Mouse (Mus musculus): ENCODE measurements around the gene Ddb1. TPM values are rescaled to one million over a fixed set of nuclear protein-coding genes. Genes with fewer than 3 reads are reported as not detected.

Gene Ddb1
- polyA plus RNA-seq, 1 experiment from 2014 or later, result 338 TPM

DNA sequence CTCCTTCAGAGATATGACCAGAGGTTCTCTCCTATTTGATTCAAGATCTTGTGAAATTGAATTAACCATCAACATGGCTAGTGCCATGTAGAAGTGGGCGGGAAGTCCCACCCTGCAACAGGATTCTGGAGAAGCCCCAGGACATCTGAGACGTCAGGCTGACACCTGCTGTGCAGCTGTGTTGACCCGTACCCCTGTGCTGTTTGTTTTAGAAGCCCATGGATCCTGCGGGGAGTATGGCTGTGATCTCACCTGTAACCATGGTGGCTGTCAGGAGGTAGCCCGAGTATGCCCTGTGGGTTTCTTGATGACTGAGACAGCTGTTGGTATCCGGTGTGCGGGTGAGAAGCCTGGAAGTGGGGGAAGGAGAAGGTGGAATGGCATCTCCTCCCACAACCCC lies 32.7 kb downstream of the Ddb1 start:
- 53% methylated on average over 7 of the region's 7 CpGs for WGBS
- Histone ChIP-seq H3K9me3 (replicated peaks) (no peaks in the 10 kb centered on the region), H3K36me3 (no peaks in the 10 kb centered on the region), H3K27me3 (no peaks in the 10 kb centered on the region), H3K4me1 (peaks cover 21% of the 10 kb centered on the region), H3K4me2 (replicated peaks) (no peak overlapping the region), H3K27ac (replicated peaks) (no peak overlapping the region), H3K4me3 (replicated peaks) (no peak overlapping the region), H3K9ac (no peak overlapping the region)
- ATAC-seq (ENCODE audit: insufficient number of reproducible peaks, low FRiP score, low TSS enrichment, low read depth), result no peak

DNA sequence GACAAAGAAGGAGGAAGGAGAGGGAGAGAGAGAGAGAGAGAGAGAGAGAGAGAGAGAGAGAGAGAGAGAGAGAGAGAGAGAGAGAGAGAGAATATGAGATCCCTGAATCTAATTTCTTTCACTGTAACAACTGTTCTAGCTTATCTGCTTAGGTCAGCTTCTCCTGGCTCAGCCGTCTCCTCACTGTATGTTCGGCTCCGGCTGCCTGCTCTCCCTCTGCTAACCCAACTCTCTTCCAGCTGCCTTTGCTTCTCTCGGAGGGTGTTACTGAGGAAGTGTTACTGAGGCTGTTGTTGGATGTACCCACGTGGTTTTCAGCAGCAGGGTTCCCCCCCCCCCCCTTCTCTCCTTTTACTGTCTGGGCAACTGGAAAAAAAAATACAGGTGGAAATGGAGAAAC lies 35.0 kb downstream of the Ddb1 start:
- 11% methylated on average over 5 of the region's 5 CpGs for WGBS
- Histone ChIP-seq H3K4me2 (replicated peaks) (peak overlapping the region; percentile 31; the same call in 1 of the 2 replicates), H3K36me3 (no peaks in the 10 kb centered on the region), H3K4me3 (replicated peaks) (0 out of 2 replicates have a peak overlapping the region, but pooled peaks have one; percentile 4), H3K4me1 (peaks cover 5% of the 10 kb centered on the region), H3K27me3 (no peaks in the 10 kb centered on the region), H3K9ac (no peak overlapping the region), H3K27ac (replicated peaks) (no peak overlapping the region), H3K9me3 (replicated peaks) (no peaks in the 10 kb centered on the region)
- ATAC-seq (ENCODE audit: insufficient number of reproducible peaks, low FRiP score, low TSS enrichment, low read depth), result no peak

DNA sequence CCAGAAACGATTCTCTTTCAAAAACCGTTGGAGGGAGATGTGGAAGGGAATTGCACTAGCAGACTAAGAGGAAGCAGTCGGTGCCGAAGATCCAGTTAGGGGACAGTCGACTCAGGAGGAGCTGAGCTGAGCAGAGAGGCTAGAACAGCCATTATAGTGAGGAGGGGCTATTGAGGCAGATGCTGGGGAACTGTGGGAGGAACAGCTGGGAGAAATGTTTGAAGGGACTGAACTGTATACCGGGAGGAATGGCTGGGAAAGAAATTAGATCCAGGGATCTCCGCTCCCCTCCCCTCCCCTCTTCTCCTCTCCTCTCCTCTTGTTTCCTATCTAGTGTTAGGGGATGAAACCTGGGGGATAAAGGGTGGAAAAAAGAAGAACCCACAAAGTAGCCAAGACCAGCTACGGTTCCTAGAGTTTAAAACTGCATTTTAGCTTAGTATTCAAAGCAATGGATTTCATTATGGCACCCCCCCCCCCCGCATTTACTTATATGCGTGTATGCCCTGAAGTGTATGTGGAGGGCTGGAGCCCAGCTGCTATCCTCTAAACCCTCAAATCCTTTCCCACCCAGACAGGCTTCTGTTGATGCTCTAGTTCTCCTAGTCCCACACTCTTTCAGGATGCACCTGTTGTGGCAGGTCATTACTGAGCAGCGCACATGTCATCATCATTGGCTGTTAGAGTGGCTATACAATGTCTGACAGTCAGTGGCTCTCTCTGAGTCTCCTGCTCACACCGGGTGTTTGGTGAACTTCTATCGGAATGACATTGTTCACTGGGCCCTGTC lies 35.7 kb downstream of the Ddb1 start:
- no peak overlapping the region for H3K9ac ChIP-seq
- ATAC-seq (ENCODE audit: insufficient number of reproducible peaks, low FRiP score, low TSS enrichment, low read depth), result peak; percentile 61
- 30% methylated on average over 13 of the region's 13 CpGs for WGBS
- H3K4me3 ChIP-seq (replicated peaks), result 0 out of 2 replicates have a peak overlapping the region, but pooled peaks have one; percentile 4
- H3K27me3 ChIP-seq, result no peaks in the 10 kb centered on the region
- H3K27ac ChIP-seq (replicated peaks), result peak overlapping the region; percentile 60
- no peaks in the 10 kb centered on the region for H3K9me3 ChIP-seq (replicated peaks)
- H3K36me3 ChIP-seq, result no peaks in the 10 kb centered on the region
- no peaks in the 10 kb centered on the region for H3K4me1 ChIP-seq
- peak overlapping the region; percentile 31 for H3K4me2 ChIP-seq (replicated peaks)

DNA sequence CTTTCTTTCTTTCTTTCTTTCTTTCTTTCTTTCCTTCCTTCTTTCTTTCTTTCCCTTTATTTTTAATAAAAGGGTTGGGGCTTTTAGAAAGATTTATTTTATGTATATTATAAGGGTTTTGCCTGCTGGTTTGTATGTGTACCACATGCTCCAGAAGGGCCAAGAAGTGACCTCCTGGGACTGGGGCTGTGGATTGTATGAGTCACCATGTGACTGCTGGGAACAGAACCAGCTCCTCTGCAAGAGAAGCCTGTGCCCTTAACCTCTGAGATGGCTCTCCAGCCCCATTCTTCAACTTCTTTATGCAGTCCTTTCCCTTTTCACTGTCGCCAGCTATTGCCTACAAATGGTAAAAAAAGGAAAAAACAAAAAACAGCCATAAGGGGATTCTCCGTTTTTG lies 40.5 kb downstream of the Ddb1 start:
- 75% methylated on average over 2 of the region's 2 CpGs for WGBS

DNA sequence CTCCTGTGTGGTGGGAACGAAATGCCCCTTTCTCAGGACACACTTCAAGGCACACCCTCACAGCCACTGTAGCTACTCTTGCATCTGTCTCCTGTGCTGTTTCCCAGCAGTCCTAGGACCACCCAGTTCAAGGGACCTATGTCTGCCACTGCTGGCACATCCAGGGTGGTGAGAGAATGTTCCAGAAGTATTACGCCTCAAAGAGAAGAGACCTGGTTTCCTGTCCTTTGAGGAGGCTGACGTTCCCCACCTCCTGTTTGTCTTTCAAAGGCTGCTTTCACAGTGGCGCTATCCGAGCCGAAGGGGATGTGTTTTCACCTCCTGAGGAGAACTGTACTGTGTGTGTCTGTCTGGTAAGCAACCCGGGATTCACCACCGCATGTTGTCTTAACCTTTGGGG lies 43.0 kb downstream of the Ddb1 start:
- Histone ChIP-seq H3K4me2 (replicated peaks) (no peak overlapping the region), H3K36me3 (no peaks in the 10 kb centered on the region), H3K4me1 (no peaks in the 10 kb centered on the region), H3K27me3 (no peaks in the 10 kb centered on the region), H3K9me3 (replicated peaks) (no peaks in the 10 kb centered on the region), H3K4me3 (replicated peaks) (no peak overlapping the region), H3K9ac (no peak overlapping the region), H3K27ac (replicated peaks) (no peak overlapping the region)
- no peak for ATAC-seq (ENCODE audit: insufficient number of reproducible peaks, low FRiP score, low TSS enrichment, low read depth)
- WGBS, result 70% methylated on average over 8 of the region's 8 CpGs

More for the DNA sequence above, 40.5 kb downstream of the Ddb1 start:
- no peak overlapping the region for H3K4me2 ChIP-seq (replicated peaks)
- no peak overlapping the region for H3K9ac ChIP-seq
- no peak overlapping the region for H3K27ac ChIP-seq (replicated peaks)
- no peaks in the 10 kb centered on the region for H3K36me3 ChIP-seq
- no peaks in the 10 kb centered on the region for H3K27me3 ChIP-seq
- no peak for ATAC-seq (ENCODE audit: insufficient number of reproducible peaks, low FRiP score, low TSS enrichment, low read depth)
- no peak overlapping the region for H3K4me3 ChIP-seq (replicated peaks)
- no peaks in the 10 kb centered on the region for H3K9me3 ChIP-seq (replicated peaks)
- no peaks in the 10 kb centered on the region for H3K4me1 ChIP-seq

DNA sequence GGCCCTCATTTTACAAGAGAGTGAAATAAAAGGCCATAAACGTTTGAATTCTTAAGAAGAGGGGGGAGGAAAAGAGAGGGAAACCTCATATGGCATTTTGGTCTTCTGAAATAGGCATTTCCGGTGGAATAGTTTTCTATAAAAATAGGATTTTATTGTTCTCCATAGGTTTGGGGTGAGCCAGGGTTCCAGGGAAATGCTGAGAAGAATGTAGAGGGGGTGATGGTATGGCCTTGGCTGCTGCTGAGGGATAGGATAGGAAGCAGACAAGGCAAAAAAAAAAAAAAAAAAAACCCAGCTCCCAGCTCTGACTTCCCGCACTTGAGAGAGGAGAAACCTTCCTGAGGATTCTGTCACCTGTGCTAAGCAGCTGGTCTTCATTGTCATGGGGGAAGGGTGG lies 50.9 kb downstream of the Ddb1 start:
- Histone ChIP-seq H3K27ac (replicated peaks) (no peak overlapping the region), H3K9ac (no peak overlapping the region), H3K4me2 (replicated peaks) (no peak overlapping the region), H3K4me1 (0 out of 2 replicates have a peak, but pooled peaks cover 8% of the 10 kb centered on the region), H3K36me3 (no peaks in the 10 kb centered on the region), H3K27me3 (no peaks in the 10 kb centered on the region), H3K4me3 (replicated peaks) (no peak overlapping the region), H3K9me3 (replicated peaks) (no peaks in the 10 kb centered on the region)
- ATAC-seq (ENCODE audit: insufficient number of reproducible peaks, low FRiP score, low TSS enrichment, low read depth), result no peak
- WGBS, result 36% methylated on average over 3 of the region's 3 CpGs

DNA sequence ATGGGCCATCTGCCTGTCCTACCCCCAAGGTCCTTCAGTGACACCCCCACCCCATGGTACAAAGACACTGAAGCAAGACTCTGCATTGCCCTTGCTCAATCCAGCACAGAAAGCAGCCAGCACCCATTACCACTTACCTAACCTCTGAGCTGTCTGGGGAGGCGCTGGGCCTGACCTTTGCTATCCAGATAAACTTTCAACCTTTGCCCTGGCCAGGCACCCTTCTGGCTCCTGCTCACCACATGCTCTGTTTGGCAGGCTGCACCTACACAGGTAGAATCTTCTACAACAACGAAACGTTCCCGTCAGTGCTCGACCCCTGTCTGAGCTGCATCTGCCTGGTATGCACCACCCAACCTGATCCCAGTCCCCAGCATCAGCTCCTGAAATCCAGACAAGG lies 52.6 kb downstream of the Ddb1 start:
- Histone ChIP-seq H3K9ac (no peak overlapping the region), H3K9me3 (replicated peaks) (no peaks in the 10 kb centered on the region), H3K4me1 (0 out of 2 replicates have a peak, but pooled peaks cover 8% of the 10 kb centered on the region), H3K36me3 (no peaks in the 10 kb centered on the region), H3K27ac (replicated peaks) (no peak overlapping the region), H3K27me3 (no peaks in the 10 kb centered on the region), H3K4me2 (replicated peaks) (no peak overlapping the region), H3K4me3 (replicated peaks) (no peak overlapping the region)
- ATAC-seq (ENCODE audit: insufficient number of reproducible peaks, low FRiP score, low TSS enrichment, low read depth), result no peak
- 81% methylated on average over 5 of the region's 5 CpGs for WGBS

DNA sequence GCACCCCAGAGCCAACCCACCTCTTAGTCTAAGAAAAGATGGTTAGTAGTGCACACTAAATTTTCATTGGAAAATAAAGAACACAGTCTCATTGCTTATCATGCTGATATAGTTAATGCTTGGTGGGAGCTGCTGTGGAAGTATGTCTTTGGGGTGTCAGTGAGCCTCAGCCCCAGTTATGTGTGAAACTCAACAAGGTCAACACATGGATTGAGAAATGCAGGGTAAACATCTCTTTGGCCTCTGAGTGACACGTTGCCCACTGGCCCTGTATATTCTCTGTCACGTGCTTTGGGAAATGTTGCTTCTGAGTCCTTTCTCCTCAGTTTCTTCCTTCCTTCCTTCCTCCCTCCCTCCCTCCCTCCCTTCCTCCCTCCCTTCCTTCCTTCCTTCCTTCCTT lies 53.3 kb downstream of the Ddb1 start:
- Histone ChIP-seq H3K9me3 (replicated peaks) (no peaks in the 10 kb centered on the region), H3K27me3 (no peaks in the 10 kb centered on the region), H3K4me3 (replicated peaks) (no peak overlapping the region), H3K9ac (no peak overlapping the region), H3K36me3 (no peaks in the 10 kb centered on the region), H3K4me2 (replicated peaks) (no peak overlapping the region), H3K4me1 (0 out of 2 replicates have a peak, but pooled peaks cover 8% of the 10 kb centered on the region), H3K27ac (replicated peaks) (no peak overlapping the region)
- 82% methylated on average over 2 of the region's 2 CpGs for WGBS
- no peak for ATAC-seq (ENCODE audit: insufficient number of reproducible peaks, low FRiP score, low TSS enrichment, low read depth)

DNA sequence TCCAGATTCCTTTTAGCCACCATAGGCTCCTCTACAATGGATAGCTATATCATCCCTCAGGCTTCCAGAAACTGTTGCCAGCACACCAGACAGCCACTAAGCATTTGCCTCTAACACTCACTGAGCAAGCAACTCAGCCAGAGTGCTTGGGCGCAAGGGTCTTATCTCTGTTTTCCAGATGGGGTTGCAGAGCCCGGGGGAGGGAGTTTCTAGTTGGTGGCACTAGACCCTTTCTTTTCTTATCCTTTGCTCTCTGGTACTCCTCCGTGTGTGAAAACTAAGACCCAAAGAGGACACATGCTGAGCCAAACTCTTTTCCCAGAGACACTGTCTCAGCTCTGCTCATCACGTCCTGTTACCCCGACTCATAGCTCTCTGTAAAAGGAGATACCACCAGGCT lies 56.2 kb downstream of the Ddb1 start:
- Histone ChIP-seq H3K36me3 (no peaks in the 10 kb centered on the region), H3K27me3 (no peaks in the 10 kb centered on the region), H3K9me3 (replicated peaks) (no peaks in the 10 kb centered on the region), H3K4me3 (replicated peaks) (no peak overlapping the region), H3K27ac (replicated peaks) (no peak overlapping the region), H3K4me1 (0 out of 2 replicates have a peak, but pooled peaks cover 3% of the 10 kb centered on the region), H3K4me2 (replicated peaks) (no peak overlapping the region), H3K9ac (no peak overlapping the region)
- WGBS, result 72% methylated on average over 5 of the region's 5 CpGs
- no peak for ATAC-seq (ENCODE audit: insufficient number of reproducible peaks, low FRiP score, low TSS enrichment, low read depth)

DNA sequence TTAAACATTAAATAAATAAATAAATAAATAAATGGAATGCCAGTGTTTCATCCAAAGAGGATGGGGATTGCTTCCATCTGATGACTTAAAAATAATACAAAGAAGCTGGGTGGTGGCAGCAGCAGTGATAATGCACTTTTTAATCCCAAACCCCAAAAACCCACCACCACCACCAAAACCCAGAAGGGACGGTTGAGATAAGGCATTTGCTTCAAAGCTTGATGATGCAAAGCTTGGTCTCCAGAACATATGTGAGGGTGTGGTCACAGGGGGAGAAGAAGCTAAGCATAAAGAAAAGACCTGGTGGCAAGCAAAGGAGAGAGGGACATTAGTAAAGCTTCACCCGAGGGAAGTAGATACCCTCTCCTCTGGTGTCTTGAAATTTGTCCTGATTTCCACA lies 56.8 kb downstream of the Ddb1 start:
- H3K9ac ChIP-seq, result no peak overlapping the region
- H3K4me2 ChIP-seq (replicated peaks), result no peak overlapping the region
- no peaks in the 10 kb centered on the region for H3K4me1 ChIP-seq
- no peak for ATAC-seq (ENCODE audit: insufficient number of reproducible peaks, low FRiP score, low TSS enrichment, low read depth)
- 86% methylated on average over 2 of the region's 2 CpGs for WGBS
- H3K27me3 ChIP-seq, result no peaks in the 10 kb centered on the region
- no peak overlapping the region for H3K27ac ChIP-seq (replicated peaks)
- no peaks in the 10 kb centered on the region for H3K36me3 ChIP-seq
- no peaks in the 10 kb centered on the region for H3K9me3 ChIP-seq (replicated peaks)
- no peak overlapping the region for H3K4me3 ChIP-seq (replicated peaks)

DNA sequence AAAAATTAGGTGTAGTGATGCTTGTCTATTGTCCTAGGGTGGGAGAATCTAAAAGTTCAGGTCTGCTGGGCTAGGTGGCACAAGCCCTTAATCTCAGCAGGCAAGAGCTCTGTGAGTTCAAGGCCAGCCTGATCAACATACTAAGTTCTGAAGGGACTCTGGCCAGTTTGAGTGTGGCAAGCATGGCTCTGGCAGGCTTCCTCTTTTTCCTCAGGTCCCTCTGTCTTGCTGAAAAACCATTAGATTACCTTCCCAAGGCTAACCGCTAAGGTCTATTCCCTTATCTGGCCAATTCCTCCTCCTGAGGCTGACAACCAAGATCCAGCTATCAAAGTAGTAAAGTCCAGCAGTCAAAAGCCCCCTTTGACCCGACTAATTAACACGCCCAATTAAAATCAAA lies 57.5 kb downstream of the Ddb1 start:
- 72% methylated on average over 3 of the region's 3 CpGs for WGBS
- H3K9me3 ChIP-seq (replicated peaks), result no peaks in the 10 kb centered on the region

DNA sequence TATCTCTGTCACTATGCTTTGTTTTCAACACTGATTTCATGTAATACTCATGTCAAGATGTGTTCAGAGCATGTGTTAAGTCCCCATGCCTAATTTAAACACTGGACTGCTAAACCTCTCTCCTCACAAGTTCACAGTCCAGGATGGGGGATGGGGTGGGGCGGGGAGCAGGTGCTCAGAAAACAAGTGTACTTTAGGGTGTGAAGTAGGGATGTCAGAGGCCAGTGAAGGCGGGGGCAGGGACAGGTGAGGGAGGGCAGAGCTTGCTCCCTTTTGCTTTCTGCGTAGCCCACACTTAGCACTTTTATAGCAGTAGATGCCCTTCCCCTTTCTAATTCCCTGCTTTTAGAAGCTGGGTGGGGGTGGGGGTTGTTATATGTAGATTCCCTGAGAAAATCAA lies 60.0 kb downstream of the Ddb1 start:
- no peak for ATAC-seq (ENCODE audit: insufficient number of reproducible peaks, low FRiP score, low TSS enrichment, low read depth)
- no peak overlapping the region for H3K9ac ChIP-seq
- no peak overlapping the region for H3K4me3 ChIP-seq (replicated peaks)
- H3K9me3 ChIP-seq (replicated peaks), result no peaks in the 10 kb centered on the region
- H3K27ac ChIP-seq (replicated peaks), result no peak overlapping the region
- H3K4me2 ChIP-seq (replicated peaks), result no peak overlapping the region
- WGBS, result 63% methylated on average over 3 of the region's 3 CpGs
- no peaks in the 10 kb centered on the region for H3K27me3 ChIP-seq
- H3K36me3 ChIP-seq, result no peaks in the 10 kb centered on the region
- H3K4me1 ChIP-seq, result no peaks in the 10 kb centered on the region

More for the DNA sequence above, 57.5 kb downstream of the Ddb1 start:
- H3K27ac ChIP-seq (replicated peaks), result no peak overlapping the region
- H3K36me3 ChIP-seq, result no peaks in the 10 kb centered on the region
- no peaks in the 10 kb centered on the region for H3K27me3 ChIP-seq
- no peak overlapping the region for H3K9ac ChIP-seq
- no peak overlapping the region for H3K4me2 ChIP-seq (replicated peaks)
- no peak overlapping the region for H3K4me3 ChIP-seq (replicated peaks)
- ATAC-seq (ENCODE audit: insufficient number of reproducible peaks, low FRiP score, low TSS enrichment, low read depth), result no peak
- H3K4me1 ChIP-seq, result no peaks in the 10 kb centered on the region

Measured in embryonic facial prominence, embryonic 15.5 days (tissue).